Mouse (Mus musculus): ENCODE measurements around the gene Ccdc124. TPM values are rescaled to one million over a fixed set of nuclear protein-coding genes. Genes with fewer than 3 reads are reported as not detected.

Gene Ccdc124
- total RNA-seq, 1 experiment from 2014 or later = 52.2 TPM

- peak; percentile 86 for DNase-seq
Observed at GRCm38 (mm10) chr8:70869601-70870041, 4.1 kb downstream of the Ccdc124 start.

DNA sequence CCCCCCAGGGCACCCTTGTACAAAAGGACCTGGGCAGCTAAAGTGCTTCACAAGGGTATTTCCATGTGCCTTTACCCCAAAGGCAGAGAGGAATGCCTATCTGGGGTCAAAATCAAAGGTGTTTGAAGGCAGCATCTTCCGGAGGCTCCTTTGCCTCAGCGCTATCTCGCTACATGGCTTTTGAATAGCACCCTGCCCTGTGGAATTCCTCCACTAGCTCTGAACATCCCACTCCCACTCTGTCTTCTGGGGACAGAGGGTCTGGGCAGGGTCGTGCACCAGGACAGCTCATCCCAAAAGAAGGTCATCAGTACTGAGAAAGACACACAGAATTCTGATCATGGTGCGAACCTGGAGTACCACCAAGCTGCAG, 4.5 kb downstream of the Ccdc124 start:
- DNase-seq = no peak

DNA sequence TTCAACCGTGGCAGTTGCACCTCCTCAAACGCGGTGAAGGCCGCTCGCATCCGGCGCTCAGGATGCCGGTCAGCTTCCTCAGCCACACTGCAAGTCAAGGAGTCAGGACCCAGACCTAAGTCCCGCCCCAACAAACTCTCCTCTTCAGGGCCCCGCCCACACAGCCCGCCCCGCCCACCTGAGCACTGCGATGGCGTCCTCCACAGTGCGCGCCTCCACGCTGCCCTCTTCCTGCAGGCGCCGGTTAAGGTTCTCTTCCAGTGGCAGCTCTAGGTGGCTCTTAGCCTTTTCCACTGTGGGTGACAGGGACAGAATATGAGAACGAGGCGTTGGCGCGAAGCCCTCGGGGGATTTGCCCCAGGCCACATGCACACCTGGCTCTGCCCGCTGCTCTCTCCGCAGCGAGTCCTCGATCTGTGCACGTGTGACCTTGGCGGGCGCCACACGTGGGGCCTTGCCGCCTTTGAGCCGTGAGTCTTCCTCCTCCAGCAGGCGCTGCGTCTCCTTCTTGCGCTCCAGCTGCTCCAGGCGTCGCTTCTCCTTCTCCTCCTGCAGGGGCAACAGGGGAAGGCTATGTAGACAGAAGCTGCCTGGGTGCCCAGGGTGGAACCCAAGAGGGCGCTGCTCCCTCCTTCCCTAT, 5.1 kb downstream of the Ccdc124 start:
- DNase-seq = peak; percentile 74

- DNase-seq = no peak
Observed at GRCm38 (mm10) chr8:70866566-70866965, 7.2 kb downstream of the Ccdc124 start.

DNA sequence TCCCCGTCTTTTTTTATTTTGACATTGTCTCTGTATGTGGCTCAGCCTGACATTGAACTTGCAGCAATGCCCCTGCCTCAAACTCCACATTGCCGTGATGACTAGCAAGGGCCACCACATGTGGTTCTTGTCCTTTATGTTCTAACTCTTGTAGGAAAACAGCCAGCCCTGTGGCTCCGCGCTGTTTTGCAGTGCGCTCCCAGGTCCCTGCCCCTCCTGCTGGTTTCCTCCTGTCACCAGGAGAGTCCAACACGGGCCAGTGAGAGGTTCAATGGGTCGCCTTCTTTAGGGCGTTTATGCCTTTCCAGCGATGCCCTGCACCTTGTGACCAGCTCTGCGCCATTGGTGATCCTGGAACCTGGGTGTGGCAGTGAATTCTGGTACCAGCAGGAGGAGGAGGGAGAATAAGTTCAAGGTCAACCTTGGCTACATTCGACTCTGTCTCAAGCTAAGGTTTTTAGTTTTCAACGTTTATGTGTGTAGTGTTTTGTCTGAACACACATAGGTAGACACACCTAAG, 7.7 kb downstream of the Ccdc124 start:
- DNase-seq = peak; percentile 43

- DNase-seq = peak; percentile 100
Observed at GRCm38 (mm10) chr8:70865350-70866000, 8.3 kb downstream of the Ccdc124 start.

GRCm38 (mm10) chr8:70864712-70865221, 9.0 kb downstream of the Ccdc124 start:
- peak; percentile 39 for DNase-seq

- no peak for DNase-seq
Observed at GRCm38 (mm10) chr8:70863956-70864711, 9.6 kb downstream of the Ccdc124 start.

- DNase-seq = no peak
Observed at GRCm38 (mm10) chr8:70862824-70863641, 10.7 kb downstream of the Ccdc124 start, which contains the start of gene Kcnn1. Gene Kcnn1, minus strand, starts transcription at chr8:70863258.

DNA sequence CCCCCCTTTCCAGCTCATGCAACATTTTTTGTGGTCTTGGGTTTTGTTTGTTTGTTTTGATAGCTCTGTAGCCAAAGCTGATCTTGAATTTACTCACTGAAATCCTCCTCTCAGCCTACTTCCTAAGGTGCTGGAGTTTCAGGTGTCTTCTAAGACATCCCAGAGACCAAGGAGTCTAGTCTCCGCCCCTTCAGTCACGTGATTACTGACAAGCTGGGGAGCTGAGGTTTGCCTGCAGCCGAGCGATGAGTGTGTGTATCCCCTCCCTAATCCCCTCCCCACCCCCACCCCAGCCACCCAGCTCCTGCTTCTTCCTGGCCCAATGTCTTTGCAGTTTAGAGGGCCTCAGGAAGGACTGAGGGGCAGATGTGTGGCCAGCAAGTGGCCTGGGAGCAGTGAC, 16.2 kb downstream of the Ccdc124 start:
- no peak for DNase-seq

GRCm38 (mm10) chr8:70856541-70857197, 17.1 kb downstream of the Ccdc124 start:
- peak; percentile 86 for DNase-seq

DNA sequence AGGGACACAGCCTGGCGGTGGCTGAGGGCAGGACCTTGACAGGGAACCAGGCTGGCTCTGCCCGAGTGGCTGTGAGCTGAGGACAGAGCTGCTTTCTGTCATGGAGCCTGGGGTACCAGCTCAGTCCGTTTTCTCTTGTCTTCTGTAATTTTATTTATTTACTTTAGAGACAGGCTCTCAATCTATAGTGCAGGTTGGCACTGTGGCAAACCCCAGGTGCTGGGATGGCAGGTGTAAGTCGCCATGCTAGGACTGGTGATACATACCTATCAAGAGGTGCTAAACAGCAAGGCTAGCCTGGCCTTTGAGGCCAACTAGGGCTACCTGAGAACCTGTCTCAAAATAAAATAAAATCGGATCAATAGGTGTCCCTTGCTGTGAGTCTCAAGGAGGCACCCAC, 17.7 kb downstream of the Ccdc124 start:
- DNase-seq = no peak

- no peak for DNase-seq
Observed at GRCm38 (mm10) chr8:70853863-70854262, 19.9 kb downstream of the Ccdc124 start.

- no peak for DNase-seq
Observed at GRCm38 (mm10) chr8:70852595-70853231, 21.0 kb downstream of the Ccdc124 start.

DNA sequence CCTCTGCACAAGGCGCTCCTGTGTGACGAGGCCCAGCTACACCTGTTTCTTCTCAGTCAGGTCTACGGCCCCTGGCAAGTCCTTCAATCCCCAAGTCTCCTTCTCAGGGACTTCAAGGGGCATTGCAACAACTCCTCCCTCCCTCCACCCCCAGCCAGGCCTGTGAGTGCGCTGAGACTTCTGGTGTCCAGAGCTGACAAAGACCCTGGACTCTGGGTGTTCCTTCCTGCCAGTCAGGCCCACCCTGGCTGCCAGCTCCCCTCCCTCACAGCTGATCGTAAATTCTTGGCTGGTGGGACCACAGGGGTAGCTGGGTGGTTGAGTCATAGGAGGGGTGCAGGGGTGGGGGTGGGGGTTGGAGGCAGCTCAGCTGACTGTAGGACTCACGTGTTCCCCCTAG, 21.9 kb downstream of the Ccdc124 start:
- no peak for DNase-seq

- DNase-seq = no peak
Observed at GRCm38 (mm10) chr8:70850947-70851346, 22.8 kb downstream of the Ccdc124 start.

GRCm38 (mm10) chr8:70850132-70850845, 23.4 kb downstream of the Ccdc124 start:
- DNase-seq = no peak

- peak; percentile 59 for DNase-seq
Observed at GRCm38 (mm10) chr8:70849333-70849990, 24.3 kb downstream of the Ccdc124 start.

DNA sequence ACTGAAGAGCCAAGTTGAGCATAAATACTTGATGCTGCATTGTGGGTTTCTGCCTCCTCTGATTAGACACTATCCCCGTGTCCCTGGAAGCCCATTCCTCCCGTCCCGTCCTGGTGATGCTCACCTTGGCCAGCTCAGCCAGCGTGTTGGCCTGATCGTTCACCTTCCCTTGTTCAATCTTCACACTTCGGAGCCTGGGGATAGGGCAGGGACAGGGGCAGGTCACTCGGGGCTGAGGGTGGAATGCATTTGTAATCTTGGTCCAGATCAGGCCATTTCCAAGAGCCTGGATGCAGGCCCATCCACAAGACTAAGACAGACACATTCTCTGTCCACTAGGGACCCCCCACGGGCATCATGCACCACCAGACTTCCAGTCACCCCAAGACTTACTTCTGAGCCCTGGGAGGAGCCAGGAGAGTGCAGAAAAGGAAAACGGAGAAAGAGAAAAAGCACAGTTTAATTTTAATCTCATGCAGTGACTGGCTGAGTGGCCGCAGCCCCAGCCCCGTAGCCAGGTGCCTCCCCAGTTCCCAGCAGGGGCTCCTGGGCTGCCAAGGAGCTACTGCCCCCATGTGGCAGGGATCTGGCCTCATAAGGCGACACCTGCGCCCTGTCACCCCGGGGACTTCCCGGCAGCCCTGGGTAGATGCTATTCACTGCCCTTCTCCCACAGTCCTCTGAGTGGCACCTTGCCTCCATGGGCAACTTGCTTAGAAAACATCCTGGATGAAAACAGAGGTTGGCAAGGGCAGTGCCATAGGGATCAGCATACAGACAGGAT, 27.2 kb downstream of the Ccdc124 start:
- DNase-seq = no peak

All from adrenal gland, postnatal 14 days (tissue).